Mouse (Mus musculus): ENCODE data around the gene Ipo4. TPM values are rescaled to one million over a fixed set of nuclear protein-coding genes. Genes with fewer than 3 reads are reported as not detected.

Ipo4 gene
- total and polyA plus RNA-seq, 3 experiments = 46.2 to 132 TPM; not detected in 1

DNA sequence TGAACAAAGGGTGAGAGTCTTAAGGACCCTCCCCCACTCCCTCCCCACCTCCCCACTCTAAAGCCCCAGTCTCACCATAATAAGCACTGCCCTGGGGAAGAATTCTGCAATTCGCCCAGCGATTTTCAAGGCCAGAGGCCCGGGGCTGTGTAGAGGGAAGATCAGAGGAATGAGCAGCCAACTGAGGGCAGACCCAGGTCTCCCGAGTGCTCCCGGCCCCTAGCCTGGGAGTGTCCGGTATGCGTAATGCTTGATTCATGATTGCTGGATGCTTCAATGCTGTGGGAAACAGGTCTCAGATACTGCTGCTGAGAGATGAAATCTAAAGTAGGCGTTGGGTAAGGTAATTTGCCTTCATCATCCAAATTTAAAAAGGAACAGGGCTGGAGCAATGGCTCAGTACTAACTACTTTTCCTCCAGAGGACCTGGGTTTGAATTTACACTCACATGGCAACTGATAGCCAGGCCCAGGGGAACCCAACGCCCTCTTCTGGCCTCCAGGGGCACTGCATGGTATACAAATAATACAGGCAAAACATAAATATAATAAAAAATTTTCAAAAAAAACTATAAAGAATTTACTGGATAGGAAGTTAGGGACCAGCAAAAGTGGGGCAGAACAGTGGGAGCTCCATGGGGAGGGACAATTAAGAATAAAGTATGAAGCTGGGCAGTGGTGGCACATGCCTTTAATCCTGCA, 53.6 kb downstream of the Ipo4 start:
- no peaks in the 10 kb centered on the region for H3K27me3 ChIP-seq (ENCODE audit: control insufficient read depth in 1 of 2, insufficient read depth in 2 of 2, low read length in 2 of 2)
- H3K4me3 ChIP-seq (ENCODE audit: control insufficient read depth in 1 of 2, insufficient read depth in 1 of 2, low read depth in 2 of 2, low read length in 2 of 2) = no peak overlapping the region
- DNase-seq (ENCODE audit: low read depth, low spot score) = peak; percentile 51
- H3K4me1 ChIP-seq (ENCODE audit: control insufficient read depth in 1 of 2, insufficient read depth in 2 of 2, low read length in 2 of 2) = peaks cover 4 to 32% of the 10 kb centered on the region in 2 experiments
- peaks cover 12% of the 10 kb centered on the region for H3K79me2 ChIP-seq (ENCODE audit: control insufficient read depth, insufficient read depth, low read length, poor library complexity)
- TF ChIP-seq MYC (IDR thresholded peaks at IDR 0.05; ENCODE audit: low read depth, low read length) (0 out of 2 replicates have a peak, but pooled peaks have one; percentile 56), CTCF (IDR thresholded peaks at IDR 0.05 in 2 of 3, conservative IDR thresholded peaks at IDR 0.05 in 1 of 3; ENCODE audit: control insufficient read depth in 1 of 3, insufficient read depth in 1 of 3, low read depth in 2 of 3, low read length in 3 of 3, poor library complexity in 1 of 3, severe bottlenecking in 1 of 3) (peak; percentile 56 to 74 (median 68)), RAD21 (IDR thresholded peaks at IDR 0.05; ENCODE audit: low read depth, low read length) (peak; percentile 11; the same call in 1 of the 2 replicates), UBTF (IDR thresholded peaks at IDR 0.05; ENCODE audit: borderline replicate concordance, insufficient read depth, low read depth, low read length) (no peak), POLR2AphosphoS2 (IDR thresholded peaks at IDR 0.05; ENCODE audit: low read length) (0 out of 2 replicates have a peak, but pooled peaks have one; percentile 1), SIN3A (IDR thresholded peaks at IDR 0.05; ENCODE audit: low read length) (0 out of 2 replicates have a peak, but pooled peaks have one; percentile 24)
- H3K27ac ChIP-seq (ENCODE audit: control insufficient read depth, low read depth, low read length) = no peak overlapping the region
- peaks cover 0 to 31% of the 10 kb centered on the region in 2 experiments; a peak in 2 of 4 replicates for H3K36me3 ChIP-seq (ENCODE audit: control insufficient read depth in 1 of 2, insufficient read depth in 2 of 2, low read length in 2 of 2)
- H3K9ac ChIP-seq (ENCODE audit: control insufficient read depth, low read depth, low read length, poor library complexity, severe bottlenecking) = no peak overlapping the region
- H3K9me3 ChIP-seq (replicated peaks; ENCODE audit: insufficient read depth, low read length) = no peaks in the 10 kb centered on the region

DNA sequence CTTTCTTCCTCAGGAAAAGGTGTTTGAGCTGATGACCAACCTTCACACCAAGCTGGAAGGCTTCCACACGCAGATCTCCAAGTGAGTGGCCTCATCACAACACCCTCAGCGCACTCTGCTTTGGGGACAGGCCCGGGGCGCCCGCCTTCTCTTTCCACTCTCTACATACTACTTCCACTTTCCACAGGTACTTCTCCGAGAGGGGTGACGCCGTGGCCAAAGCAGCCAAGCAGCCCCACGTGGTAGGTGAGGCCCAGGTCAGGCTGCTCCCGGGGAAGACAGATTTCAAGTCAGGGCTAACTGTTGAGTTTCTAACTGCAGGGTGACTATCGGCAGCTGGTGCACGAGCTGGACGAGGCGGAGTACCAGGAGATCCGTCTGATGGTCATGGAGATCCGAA, 55.0 kb downstream of the Ipo4 start:
- Histone ChIP-seq H3K79me2 (ENCODE audit: control insufficient read depth, insufficient read depth, low read length, poor library complexity) (peaks cover 12% of the 10 kb centered on the region), H3K9me3 (replicated peaks; ENCODE audit: insufficient read depth, low read length) (no peaks in the 10 kb centered on the region), H3K4me1 (ENCODE audit: control insufficient read depth in 1 of 2, insufficient read depth in 2 of 2, low read length in 2 of 2) (peaks cover 3 to 22% of the 10 kb centered on the region in 2 experiments), H3K36me3 (ENCODE audit: control insufficient read depth in 1 of 2, insufficient read depth in 2 of 2, low read length in 2 of 2) (peaks cover 0 to 21% of the 10 kb centered on the region in 2 experiments; a peak in 2 of 4 replicates), H3K4me3 (ENCODE audit: control insufficient read depth in 1 of 2, insufficient read depth in 1 of 2, low read depth in 2 of 2, low read length in 2 of 2) (no peak overlapping the region), H3K27ac (ENCODE audit: control insufficient read depth, low read depth, low read length) (no peak overlapping the region), H3K27me3 (ENCODE audit: control insufficient read depth in 1 of 2, insufficient read depth in 2 of 2, low read length in 2 of 2) (no peaks in the 10 kb centered on the region), H3K9ac (ENCODE audit: control insufficient read depth, low read depth, low read length, poor library complexity, severe bottlenecking) (no peak overlapping the region)
- no peak for DNase-seq (ENCODE audit: low read depth, low spot score)
- no peak for TF ChIP-seq EP300 (IDR thresholded peaks at IDR 0.05; ENCODE audit: low read depth in 1 of 2, low read length in 2 of 2)
- no peak for TF ChIP-seq RCOR1 (IDR thresholded peaks at IDR 0.05; ENCODE audit: low read depth, low read length)
- no peak for TF ChIP-seq E2F4 (IDR thresholded peaks at IDR 0.05; ENCODE audit: borderline replicate concordance, low read depth, low read length)
- no peak for TF ChIP-seq TAL1 (IDR thresholded peaks at IDR 0.05; ENCODE audit: low read length)
- no peak for TF ChIP-seq POLR2AphosphoS2 (IDR thresholded peaks at IDR 0.05; ENCODE audit: low read length)
- no peak for TF ChIP-seq POLR2AphosphoS5 (IDR thresholded peaks at IDR 0.05; ENCODE audit: borderline replicate concordance, low read depth, low read length)
- TF ChIP-seq ETS1 (IDR thresholded peaks at IDR 0.05; ENCODE audit: low read depth, low read length) = no peak
- no peak for TF ChIP-seq MEF2A (IDR thresholded peaks at IDR 0.05; ENCODE audit: extremely low read depth, insufficient replicate concordance, low read depth, low read length, poor library complexity, severe bottlenecking)
- TF ChIP-seq POLR2A (IDR thresholded peaks at IDR 0.05; ENCODE audit: control insufficient read depth in 1 of 2, insufficient read depth in 1 of 2, low read depth in 1 of 2, low read length in 2 of 2, poor library complexity in 1 of 2) = no peak
- TF ChIP-seq ZNF384 (IDR thresholded peaks at IDR 0.05; ENCODE audit: low read depth, low read length) = no peak
- TF ChIP-seq ZKSCAN1 (IDR thresholded peaks at IDR 0.05; ENCODE audit: low read depth, low read length) = no peak
- TF ChIP-seq BHLHE40 (IDR thresholded peaks at IDR 0.05; ENCODE audit: borderline replicate concordance, low read depth, low read length) = no peak
- TF ChIP-seq TBP (IDR thresholded peaks at IDR 0.05; ENCODE audit: low read depth, low read length) = no peak
